Mouse (Mus musculus) ovary, postnatal 14 days (tissue): ENCODE measurements at regions not wholly inside any gene's neighbourhood (a gene's known extent, or its start where the extent isn't known, plus 50 kb on each side); places are given as distances from the start of the nearest gene placed in this dataset.

Experiments used
- DNase-seq: peaks from one replicate; pipeline ENCODE4 v3.0.0; 2022; ENCODE audit warnings: low spot score

DNA sequence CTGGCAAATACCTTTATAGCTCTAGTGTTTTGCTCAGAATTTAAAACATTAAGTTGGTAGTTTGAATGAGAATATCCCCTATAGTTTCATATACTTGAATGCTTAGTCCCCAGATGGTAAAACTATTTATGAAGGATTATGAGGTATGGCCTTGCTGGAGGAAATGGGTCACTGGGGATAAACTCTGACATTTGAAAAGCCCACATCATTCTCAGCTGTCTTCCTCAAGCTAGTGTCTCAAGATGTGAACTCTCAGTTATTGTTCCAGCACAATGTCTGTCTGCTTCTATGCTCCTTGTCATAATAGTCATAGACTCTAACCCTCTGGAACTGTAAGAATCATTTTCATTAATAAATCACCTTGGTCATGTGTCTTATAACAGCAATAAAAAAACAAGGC lies 2004.1 kb upstream of the Gm8797 start:
- DNase-seq = no peak

- DNase-seq = peak; percentile 15
Observed at GRCm38 (mm10) chr3:3751596-3752251, 1998.9 kb upstream of the Gm8797 start.

DNA sequence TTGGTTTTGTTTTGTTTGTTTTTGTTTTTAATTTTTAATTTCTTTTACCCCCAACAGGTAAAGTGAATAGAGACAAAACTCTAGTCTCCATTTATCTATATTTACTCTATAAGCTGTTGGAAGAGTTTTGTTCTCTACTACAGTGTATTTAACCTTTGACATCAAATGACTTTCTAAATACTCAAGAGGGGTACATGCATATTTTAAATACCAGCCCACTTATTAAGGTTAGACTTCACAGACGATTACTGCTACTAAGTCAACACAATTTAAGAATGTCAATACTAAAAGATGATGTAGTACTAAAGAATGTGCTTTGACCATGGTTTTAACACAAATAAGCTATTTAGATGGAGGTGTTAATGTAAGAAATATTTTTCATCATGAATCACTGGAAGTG lies 1989.3 kb upstream of the Gm8797 start:
- no peak for DNase-seq

- DNase-seq = no peak
Observed at GRCm38 (mm10) chr3:3784200-3784599, 1966.4 kb upstream of the Gm8797 start.

- no peak for DNase-seq
Observed at GRCm38 (mm10) chr3:3786039-3786438, 1964.6 kb upstream of the Gm8797 start.

DNA sequence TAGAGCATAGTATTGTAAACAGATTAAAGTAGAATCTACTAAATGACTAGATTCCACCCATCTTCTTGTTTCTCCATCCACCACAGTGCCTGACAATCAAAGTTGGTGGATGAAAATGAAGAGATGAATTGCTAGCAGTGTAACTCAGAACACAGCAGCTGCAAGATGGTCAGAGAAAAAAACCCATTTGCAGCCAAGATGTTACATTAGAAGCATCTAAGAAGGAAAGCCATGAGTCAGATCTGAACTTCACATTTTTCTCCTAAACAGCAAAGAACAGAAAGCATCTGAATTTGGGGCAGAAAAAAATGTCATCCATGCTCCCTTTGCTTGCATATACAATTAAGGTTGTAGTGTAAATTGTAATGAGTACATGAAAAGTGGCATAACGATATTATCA lies 1942.8 kb upstream of the Gm8797 start:
- no peak for DNase-seq

- no peak for DNase-seq
Observed at GRCm38 (mm10) chr3:3829020-3829419, 1921.6 kb upstream of the Gm8797 start.

- DNase-seq = no peak
Observed at GRCm38 (mm10) chr3:3831411-3832286, 1919.0 kb upstream of the Gm8797 start.
